Mouse (Mus musculus) lung, postnatal 0 days (tissue): ENCODE data around the gene H2-K1. TPM values are rescaled to one million over a fixed set of nuclear protein-coding genes. Genes with fewer than 3 reads are reported as not detected.

Source experiments
- ATAC-seq: fragments of 200-750 bp; cut with Nextera tagmentation; 2 replicates; pipeline ENCODE4 v1.8.0; 2017; ENCODE audit warnings: moderate library complexity
- DNase-seq: peaks from one replicate; pipeline ENCODE4 v3.0.0-alpha.2; 2016; ENCODE audit warnings: low spot score
- H3K27ac ChIP-seq: fragments of 300-500 bp; sonication (generic); 2 replicates; pipeline ENCODE4 v1.5.1; 2014; ENCODE audit warnings: antibody characterized with exemption, mild to moderate bottlenecking, low read length, mixed read lengths
- H3K27me3 ChIP-seq: fragments of 300-500 bp; sonication (generic); replicated peaks from 2 replicates; pipeline ENCODE4 v1.6.1; 2014; ENCODE audit warnings: low read length, mixed read lengths; ENCODE audit not compliant: insufficient read depth
- H3K36me3 ChIP-seq: fragments of 300-500 bp; sonication (generic); 2 replicates; pipeline ENCODE4 v1.6.1; 2014; ENCODE audit warnings: low read length, mixed read lengths; ENCODE audit not compliant: insufficient read depth
- H3K4me1 ChIP-seq: fragments of 300-500 bp; sonication (generic); 2 replicates; pipeline ENCODE4 v1.6.1; 2014; ENCODE audit warnings: antibody characterized with exemption, low read depth, low read length, mixed read lengths; ENCODE audit not compliant: insufficient read depth
- H3K4me2 ChIP-seq: fragments of 300-500 bp; sonication (generic); replicated peaks from 2 replicates; pipeline ENCODE4 v1.6.1; 2014; ENCODE audit warnings: low read depth, mild to moderate bottlenecking, low read length, moderate library complexity, mixed read lengths
- H3K4me3 ChIP-seq: fragments of 300-500 bp; sonication (generic); 2 replicates; pipeline ENCODE4 v1.5.1; 2014; ENCODE audit warnings: low read depth, low read length
- H3K9ac ChIP-seq: fragments of 300-500 bp; sonication (generic); replicated peaks from 2 replicates; pipeline ENCODE4 v1.6.1; 2014; ENCODE audit warnings: low read depth, mild to moderate bottlenecking
- H3K9me3 ChIP-seq: fragments of 300-500 bp; sonication (generic); 2 replicates; pipeline ENCODE4 v1.6.1; 2016; ENCODE audit warnings: low read length, mixed read lengths
- CTCF ChIP-seq: IDR thresholded peaks from 2 replicates; pipeline ENCODE4 v1.5.1; 2016; ENCODE audit warnings: antibody characterized with exemption, mild to moderate bottlenecking
- EP300 ChIP-seq: IDR thresholded peaks from 2 replicates; pipeline ENCODE4 v1.6.1; 2016; ENCODE audit warnings: antibody characterized with exemption, mild to moderate bottlenecking, control low read depth
- WGBS: fragments of 180-500 bp; shearing (Covaris S2); extraction: QIAGEN DNeasy Blood & Tissue Kit; methylation state at CpG from one replicate; pipeline ENCODE4 v1.1.7; 2014; 5-methylcytosine and 5-hydroxymethylcytosine counted together
- polyA plus RNA-seq: library from polyadenylated mRNA; unstranded; fragments of >200 nt; fragmentation: Nextera tagmentation; extraction: Ambion mirVana; gene quantifications from 2 replicates; pipeline ENCODE4 v1.2.1, GENCODE M21; 2015

The H2-K1 gene
- polyA plus RNA-seq, 1 experiment from 2014 or later, result 222 TPM

GRCm38 (mm10) chr17:33959948-33960347, 40.2 kb downstream of the H2-K1 start:
- Histone ChIP-seq H3K27me3 (no peaks in the 10 kb centered on the region), H3K36me3 (peaks cover 8% of the 10 kb centered on the region; the same call in 1 of the 2 replicates), H3K9ac (no peak overlapping the region), H3K27ac (no peak overlapping the region), H3K4me3 (no peak overlapping the region), H3K4me2 (no peak overlapping the region), H3K9me3 (no peaks in the 10 kb centered on the region), H3K4me1 (no peaks in the 10 kb centered on the region)
- TF ChIP-seq CTCF, result no peak
- no peak for TF ChIP-seq EP300
- peak; percentile 3 for DNase-seq
- 93% methylated on average over 15 of the region's 15 CpGs for WGBS
- ATAC-seq, result no peak

GRCm38 (mm10) chr17:33959135-33959534, 41.0 kb downstream of the H2-K1 start:
- TF ChIP-seq CTCF (no peak), EP300 (no peak)
- H3K36me3 ChIP-seq, result peaks cover 8% of the 10 kb centered on the region; the same call in 1 of the 2 replicates

GRCm38 (mm10) chr17:33958451-33958850, 41.7 kb downstream of the H2-K1 start:
- no peak overlapping the region for H3K27ac ChIP-seq
- H3K27me3 ChIP-seq, result no peaks in the 10 kb centered on the region
- H3K9ac ChIP-seq, result no peak overlapping the region
- no peak overlapping the region for H3K4me3 ChIP-seq
- H3K9me3 ChIP-seq, result no peaks in the 10 kb centered on the region
- no peak for DNase-seq
- no peak overlapping the region for H3K4me2 ChIP-seq
- H3K36me3 ChIP-seq, result peaks cover 8% of the 10 kb centered on the region; the same call in 1 of the 2 replicates
- H3K4me1 ChIP-seq, result peaks cover 9% of the 10 kb centered on the region; the same call in 1 of the 2 replicates
- WGBS, result 94% methylated on average over 11 of the region's 11 CpGs
- no peak for ATAC-seq
- no peak for TF ChIP-seq EP300

More at GRCm38 (mm10) chr17:33959135-33959534, 41.0 kb downstream of the H2-K1 start:
- ATAC-seq (no peak), DNase-seq (no peak)
- no peaks in the 10 kb centered on the region for H3K9me3 ChIP-seq
- 95% methylated on average over 13 of the region's 13 CpGs for WGBS
- H3K27ac ChIP-seq, result no peak overlapping the region
- no peak overlapping the region for H3K4me2 ChIP-seq
- peaks cover 6% of the 10 kb centered on the region; the same call in 1 of the 2 replicates for H3K4me1 ChIP-seq
- no peak overlapping the region for H3K9ac ChIP-seq
- H3K27me3 ChIP-seq, result no peaks in the 10 kb centered on the region
- H3K4me3 ChIP-seq, result no peak overlapping the region

GRCm38 (mm10) chr17:33957493-33957892, 42.7 kb downstream of the H2-K1 start:
- no peak for ATAC-seq

GRCm38 (mm10) chr17:33956336-33956735, 43.8 kb downstream of the H2-K1 start:
- peaks cover 9% of the 10 kb centered on the region; the same call in 1 of the 2 replicates for H3K4me1 ChIP-seq
- no peak for ATAC-seq
- no peak for DNase-seq
- WGBS, result 3% methylated on average over 10 of the region's 10 CpGs
- peak overlapping the region; percentile 71 for H3K9ac ChIP-seq
- no peaks in the 10 kb centered on the region for H3K27me3 ChIP-seq
- H3K4me2 ChIP-seq, result peak overlapping the region; percentile 66
- H3K27ac ChIP-seq, result peak overlapping the region; percentile 95; the same call in 1 of the 2 replicates
- H3K36me3 ChIP-seq, result peaks cover 4% of the 10 kb centered on the region; the same call in 1 of the 2 replicates
- TF ChIP-seq CTCF, result no peak
- TF ChIP-seq EP300, result no peak
- peak overlapping the region; percentile 60 for H3K4me3 ChIP-seq
- no peaks in the 10 kb centered on the region for H3K9me3 ChIP-seq

More at GRCm38 (mm10) chr17:33957493-33957892, 42.7 kb downstream of the H2-K1 start:
- Histone ChIP-seq H3K4me3 (no peak overlapping the region), H3K9ac (no peak overlapping the region), H3K36me3 (peaks cover 4% of the 10 kb centered on the region; the same call in 1 of the 2 replicates), H3K27ac (no peak overlapping the region), H3K4me1 (peaks cover 9% of the 10 kb centered on the region; the same call in 1 of the 2 replicates), H3K4me2 (no peak overlapping the region), H3K9me3 (no peaks in the 10 kb centered on the region), H3K27me3 (no peaks in the 10 kb centered on the region)
- WGBS, result 82% methylated on average over 6 of the region's 6 CpGs
- TF ChIP-seq EP300 (no peak), CTCF (no peak)
- no peak for DNase-seq

- Histone ChIP-seq H3K9ac (peak within 1 kb of the TSS; percentile 96), H3K36me3 (peaks cover 4% of the 10 kb centered on the region; the same call in 1 of the 2 replicates), H3K4me1 (peaks cover 9% of the 10 kb centered on the region; the same call in 1 of the 2 replicates), H3K4me3 (peak within 1 kb of the TSS; percentile 60), H3K27ac (peak within 1 kb of the TSS; percentile 95), H3K4me2 (peak within 1 kb of the TSS; percentile 67), H3K27me3 (no peaks in the 10 kb centered on the region), H3K9me3 (no peaks in the 10 kb centered on the region)
- TF ChIP-seq CTCF, result peak; percentile 51
- peak; percentile 51; the same call in 1 of the 2 replicates for TF ChIP-seq EP300
- DNase-seq (peak; percentile 99), ATAC-seq (peak; percentile 88)
- under 1% methylated on average over 50 of the region's 50 CpGs for WGBS
Observed at GRCm38 (mm10) chr17:33955555-33956214, 44.5 kb downstream of the H2-K1 start, which contains the start of the genes Vps52 and Rps18. Gene Vps52, plus strand, starts transcription at chr17:33955812. Gene Rps18, minus strand, starts transcription at chr17:33956001.
